Mouse (Mus musculus): Measurements from ENCODE around the gene Psmc1.
A peak's percentile ranks its signal among the peaks of the same experiment; 100 is the strongest.

Gene Psmc1

GRCm38 (mm10) chr12:100124913-100125798, 15.2 kb downstream of the Psmc1 start:
- no peak for DNase-seq (ENCODE audit: low read depth)

GRCm38 (mm10) chr12:100126968-100127865, 17.3 kb downstream of the Psmc1 start:
- DNase-seq (ENCODE audit: low read depth): no peak

GRCm38 (mm10) chr12:100127866-100128480, 18.0 kb downstream of the Psmc1 start:
- no peak for DNase-seq (ENCODE audit: low read depth)

- DNase-seq (ENCODE audit: low read depth): no peak
Measured at GRCm38 (mm10) chr12:100128522-100128921, 18.6 kb downstream of the Psmc1 start.

- no peak for DNase-seq (ENCODE audit: low read depth)
Measured at GRCm38 (mm10) chr12:100128961-100129360, 19.0 kb downstream of the Psmc1 start.

GRCm38 (mm10) chr12:100131167-100131566, 21.2 kb downstream of the Psmc1 start:
- no peak for DNase-seq (ENCODE audit: low read depth)

- DNase-seq (ENCODE audit: low read depth): peak; percentile 56
Measured at GRCm38 (mm10) chr12:100131655-100132054, 21.7 kb downstream of the Psmc1 start.

GRCm38 (mm10) chr12:100134395-100134936, 24.5 kb downstream of the Psmc1 start:
- DNase-seq (ENCODE audit: low read depth): no peak

GRCm38 (mm10) chr12:100135117-100135516, 25.2 kb downstream of the Psmc1 start:
- DNase-seq (ENCODE audit: low read depth): no peak

- no peak for DNase-seq (ENCODE audit: low read depth)
Measured at GRCm38 (mm10) chr12:100142848-100143523, 33.0 kb downstream of the Psmc1 start.

GRCm38 (mm10) chr12:100143737-100144136, 33.8 kb downstream of the Psmc1 start:
- no peak for DNase-seq (ENCODE audit: low read depth)

GRCm38 (mm10) chr12:100144269-100144668, 34.3 kb downstream of the Psmc1 start:
- no peak for DNase-seq (ENCODE audit: low read depth)

GRCm38 (mm10) chr12:100152466-100152865, 42.5 kb downstream of the Psmc1 start:
- DNase-seq (ENCODE audit: low read depth): no peak

GRCm38 (mm10) chr12:100159261-100159975, 49.5 kb downstream of the Psmc1 start, which contains the start of gene Nrde2:
Gene Nrde2 (minus strand): TSS chr12:100159653.
- DNase-seq (ENCODE audit: low read depth): peak; percentile 88

- DNase-seq (ENCODE audit: low read depth): no peak
Measured at GRCm38 (mm10) chr12:100164991-100165500, 55.1 kb downstream of the Psmc1 start.

- DNase-seq (ENCODE audit: low read depth): no peak
Measured at GRCm38 (mm10) chr12:100166177-100166576, 56.2 kb downstream of the Psmc1 start.

GRCm38 (mm10) chr12:100166939-100167338, 57.0 kb downstream of the Psmc1 start:
- DNase-seq (ENCODE audit: low read depth): no peak

GRCm38 (mm10) chr12:100167502-100167901, 57.5 kb downstream of the Psmc1 start:
- DNase-seq (ENCODE audit: low read depth): no peak

GRCm38 (mm10) chr12:100167931-100168871, 58.2 kb downstream of the Psmc1 start:
- DNase-seq (ENCODE audit: low read depth): no peak

All from fibroblast of lung, adult 2 months (primary cell).